8 mouse cellular contexts compared by ENCODE assay signal in genomic region chr2:119326161-119327101, GRCm38 (mm10). TPM values are rescaled to one million over a fixed set of nuclear protein-coding genes. Genes with fewer than 3 reads are reported as not detected.
DNase-seq lines count a peak whose midpoint lies in the region; ATAC-seq and TF ChIP-seq lines count a peak whose summit lies in the region.

No protein-coding gene starts in this region.

- no peaks in the 10 kb centered on the region for H3K9me3 ChIP-seq in hindbrain, postnatal 0 days (ENCODE audit: low read length)
- no peaks in the 10 kb centered on the region for H3K9me3 ChIP-seq in midbrain, embryonic 12.5 days

- no peaks in the 10 kb centered on the region for H3K36me3 ChIP-seq in testis, adult 2 months (ENCODE audit: control insufficient read depth, insufficient read depth, low read length)
- no peaks in the 10 kb centered on the region for H3K36me3 ChIP-seq in hindbrain, postnatal 0 days (ENCODE audit: insufficient read depth, low read length)
- H3K36me3 ChIP-seq in midbrain, embryonic 12.5 days = no peaks in the 10 kb centered on the region

- WGBS in hindbrain, postnatal 0 days = under 1% methylated on average over 57 of the region's 61 CpGs
- 1% methylated on average over 58 of the region's 61 CpGs for WGBS in midbrain, embryonic 12.5 days

- no peak for TF ChIP-seq POLR2A in testis, adult 2 months (IDR thresholded peaks at IDR 0.05; ENCODE audit: control insufficient read depth, low read depth, low read length)

- H3K4me2 ChIP-seq in hindbrain, postnatal 0 days (ENCODE audit: low read depth, low read length) = peak overlapping the region; percentile 98
- H3K4me2 ChIP-seq in midbrain, embryonic 12.5 days (replicated peaks) = peak overlapping the region; percentile 64

- H3K9ac ChIP-seq in hindbrain, postnatal 0 days (replicated peaks; ENCODE audit: low read length) = peak overlapping the region; percentile 46
- peak overlapping the region; percentile 28 for H3K9ac ChIP-seq in midbrain, embryonic 12.5 days (replicated peaks)

- no peaks in the 10 kb centered on the region; the same call in 1 of the 2 replicates for H3K27me3 ChIP-seq in testis, adult 2 months (ENCODE audit: control insufficient read depth, insufficient read depth, low read length)
- H3K27me3 ChIP-seq in hindbrain, postnatal 0 days (ENCODE audit: insufficient read depth, low read length) = peaks cover 37% of the 10 kb centered on the region
- peaks cover 100% of the 10 kb centered on the region for H3K27me3 ChIP-seq in midbrain, embryonic 12.5 days

- no peak for TF ChIP-seq CTCF in testis, adult 2 months (IDR thresholded peaks at IDR 0.05; ENCODE audit: control insufficient read depth, insufficient read depth, insufficient replicate concordance, low read depth, low read length)
- no peak for TF ChIP-seq CTCF in hindbrain, postnatal 0 days (IDR thresholded peaks at IDR 0.05; ENCODE audit: low read depth)

- no peak overlapping the region for H3K27ac ChIP-seq in testis, adult 2 months (ENCODE audit: control insufficient read depth, insufficient read depth, low read depth, low read length)
- H3K27ac ChIP-seq in hindbrain, postnatal 0 days = no peak overlapping the region
- no peak overlapping the region for H3K27ac ChIP-seq in midbrain, embryonic 12.5 days (replicated peaks)

- H3K4me1 ChIP-seq in testis, adult 2 months (ENCODE audit: control insufficient read depth, insufficient read depth, low read length) = peaks cover 36% of the 10 kb centered on the region
- peaks cover 32% of the 10 kb centered on the region for H3K4me1 ChIP-seq in hindbrain, postnatal 0 days (ENCODE audit: insufficient read depth, low read length)
- peaks cover 58% of the 10 kb centered on the region for H3K4me1 ChIP-seq in midbrain, embryonic 12.5 days

- peak; percentile 30 for ATAC-seq in hindbrain, postnatal 0 days
- ATAC-seq in midbrain, embryonic 12.5 days (ENCODE audit: low FRiP score, low read depth) = no peak

- peak overlapping the region; percentile 37 for H3K4me3 ChIP-seq in testis, adult 2 months (ENCODE audit: control insufficient read depth, low read depth, low read length)
- H3K4me3 ChIP-seq in hindbrain, postnatal 0 days (ENCODE audit: low read length) = peak overlapping the region; percentile 55
- H3K4me3 ChIP-seq in midbrain, embryonic 12.5 days = peak overlapping the region; percentile 42

- DNase-seq in cerebellum, adult 11 months = peak; percentile 27
- no peak for DNase-seq in cerebellum, postnatal 4 days (ENCODE audit: low spot score in 2 of 2)
- DNase-seq in testis, postnatal 14 days (ENCODE audit: low spot score) = no peak
- DNase-seq in hindbrain, postnatal 0 days (ENCODE audit: low spot score) = no peak
- no peak for DNase-seq in gastrocnemius, postnatal 10 days
- no peak for DNase-seq in right cerebral cortex, postnatal 36 days (ENCODE audit: low spot score in 2 of 2)

RNA-seq across cellular contexts. Expression of gene Dll4, which starts 0.8 kb away (rescaled TPM):
- polyA plus RNA-seq in testis, adult 2 months (2012; rRNA removed) = 0.54 and 0.59 TPM in 2 replicates
- 4.2 and 4.3 TPM in 2 replicates for total RNA-seq in hindbrain, postnatal 0 days (2014; rRNA removed)
- 2.4 and 2.6 TPM in 2 replicates for polyA plus RNA-seq in hindbrain, postnatal 0 days (2015; fragmentation: Nextera tagmentation; extraction: Ambion mirVana)
- 4.4 and 5.0 TPM in 2 replicates for polyA plus RNA-seq in midbrain, embryonic 12.5 days (2016; fragmentation: Nextera tagmentation; extraction: Ambion mirVana)
- total RNA-seq in gastrocnemius, postnatal 10 days (2021) = 10 to 100 TPM; 12.6 to 12.9 TPM

RNA-seq across cellular contexts. Expression of gene Chac1, which starts 24.6 kb away (rescaled TPM):
- polyA plus RNA-seq in testis, adult 2 months (2012; rRNA removed) = 3.5 and 3.6 TPM in 2 replicates
- 12.4 and 22.6 TPM in 2 replicates for total RNA-seq in hindbrain, postnatal 0 days (2014; rRNA removed)
- polyA plus RNA-seq in hindbrain, postnatal 0 days (2015; fragmentation: Nextera tagmentation; extraction: Ambion mirVana) = 11.4 and 12.6 TPM in 2 replicates
- polyA plus RNA-seq in midbrain, embryonic 12.5 days (2016; fragmentation: Nextera tagmentation; extraction: Ambion mirVana) = 0.88 and 1.1 TPM in 2 replicates
- 10 to 100 TPM in 1 of 2 experiments, 1 to 10 TPM in 1; 7.0 to 18.8 TPM for total RNA-seq in gastrocnemius, postnatal 10 days (2021)

RNA-seq across cellular contexts. Expression of gene Vps18, which starts 37.9 kb away (rescaled TPM):
- 10.0 and 10.2 TPM in 2 replicates for polyA plus RNA-seq in testis, adult 2 months (2012; rRNA removed)
- total RNA-seq in hindbrain, postnatal 0 days (2014; rRNA removed) = 32.7 and 34.0 TPM in 2 replicates
- polyA plus RNA-seq in hindbrain, postnatal 0 days (2015; fragmentation: Nextera tagmentation; extraction: Ambion mirVana) = 18.3 and 20.5 TPM in 2 replicates
- 25.9 and 26.9 TPM in 2 replicates for polyA plus RNA-seq in midbrain, embryonic 12.5 days (2016; fragmentation: Nextera tagmentation; extraction: Ambion mirVana)
- 1 to 10 TPM; 9.7 to 9.9 TPM for total RNA-seq in gastrocnemius, postnatal 10 days (2021)

RNA-seq across cellular contexts. Expression of gene Rhov, which starts 55.4 kb away (rescaled TPM):
- polyA plus RNA-seq in testis, adult 2 months (2012; rRNA removed) = 11.8 and 11.9 TPM in 2 replicates
- 28.3 and 28.4 TPM in 2 replicates for total RNA-seq in hindbrain, postnatal 0 days (2014; rRNA removed)
- polyA plus RNA-seq in hindbrain, postnatal 0 days (2015; fragmentation: Nextera tagmentation; extraction: Ambion mirVana) = 31.8 and 32.6 TPM in 2 replicates
- 3.9 and 4.7 TPM in 2 replicates for polyA plus RNA-seq in midbrain, embryonic 12.5 days (2016; fragmentation: Nextera tagmentation; extraction: Ambion mirVana)
- not detected for total RNA-seq in gastrocnemius, postnatal 10 days (2021)
